Mouse (Mus musculus) cerebellum, adult 9-10 months (tissue): ENCODE measurements around the gene Uck1.
"Not testable (repeated sequence)": the region's sequence is repeated elsewhere in the genome, so short reads cannot be mapped to it uniquely, and the experiment has no call there.

Experiments used
- DNase-seq: peaks from one replicate; pipeline ENCODE4 v3.0.0; 2022

Gene Uck1

GRCm38 (mm10) chr2:32259657-32260417 lies at the start of gene Uck1:
Uck1 (minus strand) TSS chr2:32260159.
- peak; percentile 91 for DNase-seq

- no peak for DNase-seq
Measured at GRCm38 (mm10) chr2:32308870-32309568, 49.1 kb upstream of the Uck1 start.

- DNase-seq: peak; percentile 86
Measured at GRCm38 (mm10) chr2:32307941-32308760, 48.2 kb upstream of the Uck1 start.

- DNase-seq: no peak
Measured at GRCm38 (mm10) chr2:32307247-32307798, 47.4 kb upstream of the Uck1 start.

GRCm38 (mm10) chr2:32306176-32306575 lies 46.2 kb upstream of the Uck1 start:
- no peak for DNase-seq

GRCm38 (mm10) chr2:32305668-32306067 lies 45.7 kb upstream of the Uck1 start:
- no peak for DNase-seq

- peak; percentile 85 for DNase-seq
Measured at GRCm38 (mm10) chr2:32304145-32304832, 44.3 kb upstream of the Uck1 start.

GRCm38 (mm10) chr2:32302952-32303351 lies 43.0 kb upstream of the Uck1 start:
- no peak for DNase-seq

GRCm38 (mm10) chr2:32299469-32299868 lies 39.5 kb upstream of the Uck1 start:
- no peak for DNase-seq

- DNase-seq: not testable (repeated sequence)
Measured at GRCm38 (mm10) chr2:32295842-32296241, 35.9 kb upstream of the Uck1 start.

- no peak for DNase-seq
Measured at GRCm38 (mm10) chr2:32295285-32295684, 35.3 kb upstream of the Uck1 start.

GRCm38 (mm10) chr2:32294348-32294747 lies 34.4 kb upstream of the Uck1 start:
- peak; percentile 78 for DNase-seq

- peak; percentile 78 for DNase-seq
Measured at GRCm38 (mm10) chr2:32289578-32289977, 29.6 kb upstream of the Uck1 start.

- peak; percentile 72 for DNase-seq
Measured at GRCm38 (mm10) chr2:32288371-32288931, 28.5 kb upstream of the Uck1 start.

- DNase-seq: peak; percentile 99
Measured at GRCm38 (mm10) chr2:32287923-32288367, 28.0 kb upstream of the Uck1 start, which contains the start of gene Swi5. Swi5 (minus strand) TSS chr2:32288075.

GRCm38 (mm10) chr2:32287334-32287840 lies 27.4 kb upstream of the Uck1 start, which contains the start of gene Golga2:
Golga2 (plus strand) TSS chr2:32287384.
- DNase-seq: no peak

GRCm38 (mm10) chr2:32283986-32284385 lies 24.0 kb upstream of the Uck1 start:
- no peak for DNase-seq

GRCm38 (mm10) chr2:32282727-32283126 lies 22.8 kb upstream of the Uck1 start:
- peak; percentile 66 for DNase-seq

GRCm38 (mm10) chr2:32282289-32282688 lies 22.3 kb upstream of the Uck1 start:
- no peak for DNase-seq

- no peak for DNase-seq
Measured at GRCm38 (mm10) chr2:32275823-32276222, 15.9 kb upstream of the Uck1 start.

- peak; percentile 71 for DNase-seq
Measured at GRCm38 (mm10) chr2:32260635-32261034, 676 bp upstream of the Uck1 start.
